Mouse (Mus musculus): ENCODE results near the gene Rab3il1. TPM values are rescaled to one million over a fixed set of nuclear protein-coding genes. Genes with fewer than 3 reads are reported as not detected.

Rab3il1 gene
- total RNA-seq, 2 experiments from 2014 or later: 4.0 to 4.7 TPM

- intact Hi-C loops (cut with DNase I): no loop called here
- no peak for DNase-seq
- Histone ChIP-seq H3K4me3 (no peak overlapping the region), H3K27ac (no peak overlapping the region)
- no peak for TF ChIP-seq CTCF (IDR thresholded peaks at IDR 0.05)
Measured at GRCm38 (mm10) chr19:10054361-10055075, 53.0 kb downstream of the Rab3il1 start.

- Histone ChIP-seq H3K27ac (no peak overlapping the region), H3K4me3 (no peak overlapping the region)
- intact Hi-C loops (cut with DNase I): no loop called here
- TF ChIP-seq CTCF (IDR thresholded peaks at IDR 0.05): no peak
- DNase-seq: no peak
Measured at GRCm38 (mm10) chr19:10055261-10055660, 53.8 kb downstream of the Rab3il1 start.

GRCm38 (mm10) chr19:10055783-10056660 is 54.6 kb downstream of the Rab3il1 start:
- TF ChIP-seq CTCF (IDR thresholded peaks at IDR 0.05): no peak
- Histone ChIP-seq H3K27ac (no peak overlapping the region), H3K4me3 (no peak overlapping the region)
- DNase-seq: no peak
- intact Hi-C loops (cut with DNase I): no loop called here

GRCm38 (mm10) chr19:10056686-10057085 is 55.2 kb downstream of the Rab3il1 start:
- intact Hi-C loops (cut with DNase I): no loop called here

GRCm38 (mm10) chr19:10057486-10058351 is 56.2 kb downstream of the Rab3il1 start:
- no peak for DNase-seq
- no peak for TF ChIP-seq CTCF (IDR thresholded peaks at IDR 0.05)
- intact Hi-C loops (cut with DNase I): no loop called here
- Histone ChIP-seq H3K4me3 (no peak overlapping the region), H3K27ac (no peak overlapping the region)

More at GRCm38 (mm10) chr19:10056686-10057085, 55.2 kb downstream of the Rab3il1 start:
- DNase-seq: no peak
- H3K27ac ChIP-seq: no peak overlapping the region
- TF ChIP-seq CTCF (IDR thresholded peaks at IDR 0.05): no peak
- no peak overlapping the region for H3K4me3 ChIP-seq

GRCm38 (mm10) chr19:10058352-10058825 is 56.9 kb downstream of the Rab3il1 start:
- H3K4me3 ChIP-seq: no peak overlapping the region
- intact Hi-C loops (cut with DNase I): no loop called here
- no peak overlapping the region for H3K27ac ChIP-seq
- DNase-seq: no peak
- no peak for TF ChIP-seq CTCF (IDR thresholded peaks at IDR 0.05)

GRCm38 (mm10) chr19:10058876-10059427 is 57.5 kb downstream of the Rab3il1 start:
- intact Hi-C loops (cut with DNase I): no loop called here
- no peak for TF ChIP-seq CTCF (IDR thresholded peaks at IDR 0.05)
- no peak for DNase-seq
- Histone ChIP-seq H3K4me3 (no peak overlapping the region), H3K27ac (no peak overlapping the region)

GRCm38 (mm10) chr19:10059911-10060567 is 58.6 kb downstream of the Rab3il1 start:
- Histone ChIP-seq H3K4me3 (no peak overlapping the region), H3K27ac (no peak overlapping the region)
- intact Hi-C loops (cut with DNase I): no loop called here
- TF ChIP-seq CTCF (IDR thresholded peaks at IDR 0.05): peak; percentile 80
- DNase-seq: no peak

GRCm38 (mm10) chr19:10060783-10061590 is 59.5 kb downstream of the Rab3il1 start:
- TF ChIP-seq CTCF (IDR thresholded peaks at IDR 0.05): no peak
- Histone ChIP-seq H3K27ac (no peak overlapping the region), H3K4me3 (no peak overlapping the region)
- intact Hi-C loops (cut with DNase I): no loop called here
- no peak for DNase-seq

- Histone ChIP-seq H3K4me3 (no peak overlapping the region), H3K27ac (no peak overlapping the region)
- no peak for TF ChIP-seq CTCF (IDR thresholded peaks at IDR 0.05)
- no peak for DNase-seq
- intact Hi-C loops (cut with DNase I): no loop called here
Measured at GRCm38 (mm10) chr19:10061624-10062023, 60.2 kb downstream of the Rab3il1 start.

- intact Hi-C loops (cut with DNase I): no loop called here
- DNase-seq: no peak
- Histone ChIP-seq H3K4me3 (no peak overlapping the region), H3K27ac (no peak overlapping the region)
- TF ChIP-seq CTCF (IDR thresholded peaks at IDR 0.05): no peak
Measured at GRCm38 (mm10) chr19:10062292-10062691, 60.8 kb downstream of the Rab3il1 start.

Measured in gastrocnemius, adult 2 months (tissue).